20 mouse cellular contexts compared by ENCODE assay signal in genomic region chr16:94208826-94209225, GRCm38 (mm10).
DNase-seq lines count a peak whose midpoint lies in the region; ATAC-seq and TF ChIP-seq lines count a peak whose summit lies in the region.
"Had no signal": no experiment of that assay in that cellular context is flagged by ENCODE, and none has a peak within 500 bp of the region (broad histone marks: within the 10 kb centered on the region; RNA-seq: fewer than 3 reads in every experiment).

No protein-coding gene starts in this region.

- H3K27ac ChIP-seq in left cerebral cortex, adult 2 months, result 0 out of 2 replicates have a peak overlapping the region, but pooled peaks have one; percentile 11
- H3K27ac ChIP-seq in embryonic fibroblast, embryonic 13.5 days (ENCODE audit: insufficient read depth, low read length), result peak overlapping the region; percentile 15; the same call in 1 of the 2 replicates
- H3K27ac ChIP-seq in forebrain, embryonic 10.5 days, result no peak overlapping the region
- no peak overlapping the region for H3K27ac ChIP-seq in forebrain, embryonic 13.5 days
- H3K27ac ChIP-seq: embryonic facial prominence, embryonic 13.5 days; neural tube, embryonic 12.5 days had no signal

- H3K27me3 ChIP-seq in forebrain, embryonic 10.5 days (ENCODE audit: poor library complexity, severe bottlenecking), result peaks cover 28% of the 10 kb centered on the region
- no peaks in the 10 kb centered on the region for H3K27me3 ChIP-seq in forebrain, embryonic 13.5 days
- H3K27me3 ChIP-seq: neural tube, embryonic 12.5 days had no signal

- no peak overlapping the region for H3K4me3 ChIP-seq in left cerebral cortex, adult 2 months
- H3K4me3 ChIP-seq in embryonic fibroblast, embryonic 13.5 days (ENCODE audit: insufficient read depth, low read length), result no peak overlapping the region
- no peak overlapping the region for H3K4me3 ChIP-seq in forebrain, embryonic 10.5 days
- H3K4me3 ChIP-seq in forebrain, embryonic 13.5 days, result no peak overlapping the region
- H3K4me3 ChIP-seq: embryonic facial prominence, embryonic 13.5 days; neural tube, embryonic 12.5 days had no signal

- no peak for TF ChIP-seq POLR2A in embryonic fibroblast, embryonic 13.5 days (IDR thresholded peaks at IDR 0.05; ENCODE audit: low read depth, low read length)

- DNase-seq in frontal cortex, postnatal 36 days (ENCODE audit: low spot score in 2 of 2), result peak; percentile 29 to 66
- DNase-seq in frontal cortex, postnatal 14 days (ENCODE audit: low spot score in 2 of 2), result no peak
- DNase-seq in left cerebral cortex, adult 2 months (ENCODE audit: extremely low spot score in 1 of 2, low spot score in 2 of 2), result peak in 1 of 2 experiments; percentile 25
- DNase-seq in left cerebral cortex, adult 11 months (ENCODE audit: low spot score), result no peak
- peak; percentile 28 for DNase-seq in 3T3-L1 (ENCODE audit: low read depth, low spot score)
- no peak for DNase-seq in forebrain, embryonic 10.5 days (ENCODE audit: extremely low spot score, low spot score)
- DNase-seq: adrenal gland, adult 8-10 months; cerebellum, adult 11 months; cerebellum, postnatal 10 days; gastrocnemius, postnatal 25 days; kidney, adult 18-20 months; kidney, postnatal 10 days; liver; spleen, adult 18-20 months had no signal

- no peaks in the 10 kb centered on the region for H3K36me3 ChIP-seq in forebrain, embryonic 10.5 days (replicated peaks)
- H3K36me3 ChIP-seq in forebrain, embryonic 13.5 days (ENCODE audit: poor library complexity, severe bottlenecking), result no peaks in the 10 kb centered on the region
- H3K36me3 ChIP-seq: embryonic facial prominence, embryonic 13.5 days; neural tube, embryonic 12.5 days had no signal

- intact Hi-C loops in left cerebral cortex, adult 2 months (cut with DNase I), result loop anchor here (2.0 to 5.0 kb wide), 2 partner anchors 42 to 67 kb away; no protein-coding TSS in a partner anchor

- TF ChIP-seq CTCF in left cerebral cortex, adult 2 months (IDR thresholded peaks at IDR 0.05), result no peak
- no peak for TF ChIP-seq CTCF in embryonic fibroblast, embryonic 13.5 days (IDR thresholded peaks at IDR 0.05; ENCODE audit: borderline replicate concordance, insufficient read depth, low read length)

- peaks cover 9% of the 10 kb centered on the region for H3K4me1 ChIP-seq in embryonic fibroblast, embryonic 13.5 days (ENCODE audit: control insufficient read depth, insufficient read depth, low read length)
- no peaks in the 10 kb centered on the region for H3K4me1 ChIP-seq in forebrain, embryonic 10.5 days
- H3K4me1 ChIP-seq in forebrain, embryonic 13.5 days, result no peaks in the 10 kb centered on the region
- H3K4me1 ChIP-seq: neural tube, embryonic 12.5 days had no signal

- peaks cover 10% of the 10 kb centered on the region for H3K9me3 ChIP-seq in forebrain, embryonic 10.5 days
- no peaks in the 10 kb centered on the region; the same call in 1 of the 2 replicates for H3K9me3 ChIP-seq in forebrain, embryonic 13.5 days (replicated peaks)
- H3K9me3 ChIP-seq: neural tube, embryonic 12.5 days had no signal

- H3K9ac ChIP-seq in forebrain, embryonic 13.5 days, result no peak overlapping the region
- H3K9ac ChIP-seq: embryonic facial prominence, embryonic 13.5 days; neural tube, embryonic 12.5 days had no signal

- no peak overlapping the region for H3K4me2 ChIP-seq in forebrain, embryonic 13.5 days
- H3K4me2 ChIP-seq: embryonic facial prominence, embryonic 13.5 days; midbrain, embryonic 11.5 days; neural tube, embryonic 12.5 days had no signal

- no peak for ATAC-seq in forebrain, embryonic 13.5 days
- ATAC-seq: lung, postnatal 0 days had no signal

- 89% methylated on average over 10 of the region's 10 CpGs for WGBS in forebrain, embryonic 10.5 days
- 84% methylated on average over 10 of the region's 10 CpGs for WGBS in forebrain, embryonic 13.5 days

Comparison
In these comparisons a context has a peak if more than half of its experiments do, and no peak if none do; other contexts are left out.
1. DNase-seq: peak in frontal cortex, postnatal 36 days (2 of 2) and 3T3-L1 (single experiment); none in frontal cortex, postnatal 14 days (0 of 2), left cerebral cortex, adult 11 months (single experiment) and forebrain, embryonic 10.5 days (single experiment).
2. H3K27ac ChIP-seq: peak in left cerebral cortex, adult 2 months (single experiment) and embryonic fibroblast, embryonic 13.5 days (single experiment); none in forebrain, embryonic 10.5 days (single experiment) and forebrain, embryonic 13.5 days (single experiment).